Mouse (Mus musculus) ES-E14 (cell line): ENCODE results near the gene Adprhl1.

Experiments used
- HCFC1 ChIP-seq: IDR thresholded peaks from 2 replicates; pipeline ENCODE4 v1.6.1; 2012; ENCODE audit warnings: low read length, inconsistent platforms, borderline replicate concordance; ENCODE audit not compliant: insufficient read depth
- MAFK ChIP-seq: IDR thresholded peaks from 2 replicates; pipeline ENCODE4 v1.6.1; 2014; ENCODE audit warnings: mild to moderate bottlenecking, low read depth, low read length, inconsistent platforms; ENCODE audit not compliant: insufficient read depth
- ZC3H11A ChIP-seq: IDR thresholded peaks from 2 replicates; pipeline ENCODE4 v1.6.1; 2012; ENCODE audit warnings: low read depth, mild to moderate bottlenecking, inconsistent platforms, low read length, borderline replicate concordance
- ZNF384 ChIP-seq: IDR thresholded peaks from 2 replicates; pipeline ENCODE4 v1.6.1; 2012; ENCODE audit warnings: low read depth, low read length, inconsistent platforms

DNA sequence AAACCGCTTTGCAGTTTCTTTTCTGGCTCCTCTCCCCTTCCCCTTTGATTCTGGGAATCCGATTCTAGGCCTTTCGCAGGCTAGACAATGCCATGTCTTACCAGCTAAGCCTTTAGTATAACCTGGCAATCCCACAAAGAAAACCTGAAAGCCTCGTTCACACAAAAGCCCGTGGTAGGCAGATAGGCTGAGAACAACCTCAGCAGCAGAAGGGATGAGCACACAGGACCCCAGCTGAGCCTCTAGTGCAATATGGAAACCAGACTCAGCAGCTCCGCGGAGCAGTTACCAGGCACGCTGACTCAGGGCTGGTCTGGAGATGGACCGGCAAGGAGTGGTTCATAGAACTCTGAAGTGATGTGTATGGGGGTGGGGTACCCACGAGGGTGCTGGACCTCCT, 59.1 kb downstream of the Adprhl1 start:
- TF ChIP-seq MAFK: no peak
- no peak for TF ChIP-seq ZNF384
- no peak for TF ChIP-seq HCFC1
- TF ChIP-seq ZC3H11A: no peak
